Mouse (Mus musculus) brain, adult 2 months (tissue): Measurements from ENCODE around the gene Usp4.

Experiments
- DNase-seq: peaks from one replicate; pipeline ENCODE4 v3.0.0; 2011; ENCODE audit warnings: low read depth, low spot score

Usp4 gene

DNA sequence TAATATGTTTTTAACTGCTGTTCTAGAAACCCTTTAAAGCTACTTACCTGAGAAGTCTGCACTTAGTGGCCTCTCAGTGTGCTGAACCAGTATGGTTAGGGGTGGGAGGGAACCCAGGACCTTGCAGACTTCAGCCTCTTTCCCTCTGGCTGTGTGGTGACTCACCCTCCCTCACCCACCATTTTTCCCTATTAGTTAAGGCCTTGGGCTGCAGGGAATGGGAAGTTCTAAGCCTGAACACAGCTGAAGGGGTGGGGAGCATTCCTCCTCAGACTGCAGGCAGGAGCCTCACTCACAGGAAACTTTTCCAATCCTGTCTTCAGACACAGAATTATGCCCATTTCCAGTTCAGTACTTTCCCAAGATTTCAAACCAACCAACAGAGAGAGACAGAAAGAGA lies 5.9 kb upstream of the Usp4 start:
- DNase-seq, result peak; percentile 26

DNA sequence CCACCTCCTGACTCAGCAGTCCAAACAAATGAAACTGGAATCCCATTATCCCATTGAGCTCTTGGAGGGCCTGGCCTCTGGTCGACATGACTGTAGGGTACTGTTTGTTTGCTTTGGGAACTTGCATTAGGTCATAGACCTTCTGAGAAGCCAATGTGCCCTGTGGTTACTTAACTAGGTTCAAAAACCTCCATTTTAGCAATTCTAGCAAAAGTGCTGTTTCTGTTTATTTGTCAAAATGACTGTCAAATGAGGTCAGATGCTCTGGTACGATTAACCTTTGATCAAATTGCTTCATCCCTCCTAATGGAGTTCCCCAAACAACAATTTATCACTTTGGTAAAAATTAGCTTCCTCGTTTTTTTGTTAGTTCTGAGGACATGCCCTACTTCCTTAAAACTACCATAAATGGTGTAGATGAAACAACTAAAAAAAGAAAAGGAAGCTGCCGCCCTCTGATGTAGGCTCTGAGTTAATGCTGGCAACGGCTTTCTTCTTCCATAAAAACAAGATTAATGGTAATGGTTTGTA lies 5.3 kb upstream of the Usp4 start:
- peak; percentile 45 for DNase-seq

DNA sequence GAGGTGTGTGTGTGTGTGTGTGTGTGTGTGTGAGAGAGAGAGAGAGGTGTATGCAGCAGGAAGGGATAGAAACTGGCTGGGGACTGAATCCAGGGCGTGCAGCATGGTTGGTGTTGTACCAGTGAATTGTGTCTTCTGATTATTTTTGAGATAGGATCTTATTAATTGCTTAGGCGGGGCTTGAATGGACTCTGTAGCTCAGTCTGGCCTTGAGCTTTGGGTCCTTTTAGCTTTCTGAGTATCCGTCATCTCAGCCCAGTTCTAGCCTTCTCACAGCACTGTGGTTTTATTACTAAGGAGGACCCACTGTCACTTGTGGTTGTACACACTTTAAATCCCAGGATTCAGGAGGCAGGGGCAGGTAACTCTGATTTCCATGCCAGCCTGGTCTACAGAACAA lies 4.3 kb upstream of the Usp4 start:
- no peak for DNase-seq

DNA sequence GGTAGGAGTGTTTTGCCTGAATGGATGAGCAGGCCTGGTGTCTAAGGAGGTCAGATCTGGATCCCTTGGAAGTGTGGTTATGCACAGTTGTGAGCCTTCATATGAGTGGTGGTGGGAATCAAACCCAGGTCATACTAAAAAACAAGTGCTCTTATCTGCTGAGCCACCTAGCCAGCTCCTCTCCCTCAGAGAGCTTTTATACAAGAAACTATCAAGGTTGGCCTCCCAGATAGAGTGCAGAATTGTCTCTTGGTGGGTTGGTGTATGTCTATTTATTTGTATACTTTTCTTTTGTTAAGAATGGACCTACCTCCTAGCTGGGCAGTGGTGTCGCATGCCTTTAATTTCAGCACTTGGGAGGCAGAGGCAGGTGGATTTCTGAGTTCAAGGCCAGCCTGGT lies 3.8 kb upstream of the Usp4 start:
- DNase-seq, result no peak

DNA sequence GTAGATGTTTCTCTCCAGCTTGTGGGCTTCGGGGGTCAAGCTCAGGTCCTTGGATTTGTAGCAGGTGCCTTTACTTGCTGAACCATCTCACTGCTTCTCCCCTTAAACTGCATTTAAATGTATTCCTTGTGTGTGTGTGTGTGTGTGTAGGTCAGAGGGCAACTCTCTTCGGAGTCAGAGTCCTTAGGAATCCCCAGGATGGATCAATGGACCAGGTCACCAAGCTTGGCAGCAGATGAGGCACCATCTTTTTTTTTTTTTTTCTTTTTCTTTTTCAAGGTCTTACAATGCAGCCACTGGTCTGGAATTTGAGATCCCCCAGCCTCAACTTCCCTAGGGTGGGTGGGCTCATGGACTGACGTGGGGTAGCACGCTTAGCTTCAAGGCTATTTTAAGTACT lies 3.2 kb upstream of the Usp4 start:
- no peak for DNase-seq

DNA sequence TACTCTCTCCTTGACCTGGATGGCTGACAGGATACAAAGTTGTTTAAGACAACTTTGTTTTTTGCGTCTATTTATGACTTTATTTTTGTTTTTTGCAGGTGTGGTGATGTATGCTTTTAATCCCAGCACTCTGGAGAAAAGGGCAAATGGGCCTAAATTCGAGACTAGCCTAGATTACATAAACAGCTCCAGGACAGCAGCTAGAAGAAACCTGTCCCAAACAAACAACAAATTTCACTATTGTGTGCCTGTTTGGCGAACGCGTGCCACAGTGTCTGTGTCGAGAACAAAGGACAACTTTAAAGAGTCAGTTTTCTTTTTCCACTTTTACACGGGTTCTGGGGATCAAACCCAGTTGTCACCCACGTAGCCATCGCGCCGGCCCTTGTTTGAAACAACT lies 629 bp upstream of the Usp4 start:
- peak; percentile 40 for DNase-seq

DNA sequence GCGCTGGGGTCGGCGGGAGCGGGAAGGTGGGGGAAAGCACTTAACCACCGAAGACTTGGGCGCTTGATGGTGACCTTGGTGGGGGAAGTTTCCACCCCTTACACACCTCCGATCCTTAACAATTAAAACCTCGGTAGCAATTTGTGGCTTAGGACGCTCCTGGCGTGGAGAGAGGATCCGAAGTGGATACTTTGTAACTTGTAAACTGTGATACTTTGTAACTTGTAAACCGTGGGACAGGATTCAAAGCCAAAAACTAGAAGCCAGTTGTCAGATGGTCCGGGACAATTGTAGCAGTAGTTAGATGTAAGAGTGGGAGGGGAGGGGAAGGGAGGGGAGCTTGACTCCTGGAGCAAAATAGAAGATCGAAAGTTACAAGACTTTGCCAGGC lies 632 bp downstream of the Usp4 start:
- DNase-seq, result no peak

DNA sequence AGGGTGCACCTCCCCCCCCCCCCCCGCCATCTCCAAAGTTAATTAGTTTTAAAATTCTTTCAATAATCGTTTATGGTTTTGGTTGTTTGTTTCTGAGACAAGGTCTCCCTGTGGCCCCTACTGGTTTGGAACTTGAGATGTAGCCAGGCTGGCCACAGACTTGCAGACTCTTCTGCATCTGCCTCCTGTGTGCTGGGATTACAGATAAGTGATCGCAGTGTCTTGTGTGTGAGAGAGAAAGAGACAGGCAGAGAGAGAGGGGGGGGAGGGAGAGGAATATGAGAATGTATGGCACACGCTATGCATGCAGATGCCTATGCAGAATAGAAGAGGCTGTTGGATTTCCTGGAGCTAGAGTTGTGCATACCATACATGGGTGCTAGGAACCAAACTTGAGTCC lies 2.1 kb downstream of the Usp4 start:
- no peak for DNase-seq

DNA sequence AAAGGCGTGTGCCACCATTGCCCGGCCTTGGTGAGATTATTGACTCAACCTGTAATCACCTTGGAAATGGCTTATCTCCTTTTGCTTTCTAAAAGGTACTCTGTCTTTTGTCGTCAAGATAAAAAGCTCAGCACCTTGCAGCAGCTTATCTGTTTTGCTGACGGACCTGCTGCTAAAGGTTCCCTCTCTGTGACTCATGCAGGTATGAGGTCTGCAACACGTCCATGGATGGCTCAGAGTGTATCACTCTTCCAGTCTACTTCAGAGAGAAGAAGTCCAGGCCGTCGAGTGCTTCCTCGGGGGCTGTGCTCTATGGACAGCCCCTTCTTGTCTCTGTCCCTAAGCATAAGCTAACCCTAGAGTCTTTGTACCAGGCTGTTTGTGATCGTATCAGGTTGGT lies 30.6 kb downstream of the Usp4 start:
- no peak for DNase-seq

DNA sequence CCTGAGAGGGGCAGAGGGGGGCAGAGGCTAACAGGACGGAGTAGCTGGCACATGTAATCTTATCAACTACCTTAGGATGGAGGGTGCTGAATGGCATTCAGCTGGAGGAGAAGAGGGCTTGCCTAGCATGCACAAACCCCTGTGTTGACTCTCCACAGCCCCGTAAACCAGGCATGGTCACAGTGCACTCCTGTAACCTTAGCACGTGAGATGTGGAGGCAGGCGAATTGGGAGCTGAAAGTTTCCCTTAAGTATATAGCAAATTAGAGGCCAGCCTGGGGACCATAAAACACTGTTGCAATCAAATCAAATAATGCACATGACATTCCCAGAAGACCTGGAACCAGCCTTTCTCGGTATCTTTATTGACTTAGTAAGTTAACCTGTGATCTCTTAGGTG lies 31.1 kb downstream of the Usp4 start:
- no peak for DNase-seq

DNA sequence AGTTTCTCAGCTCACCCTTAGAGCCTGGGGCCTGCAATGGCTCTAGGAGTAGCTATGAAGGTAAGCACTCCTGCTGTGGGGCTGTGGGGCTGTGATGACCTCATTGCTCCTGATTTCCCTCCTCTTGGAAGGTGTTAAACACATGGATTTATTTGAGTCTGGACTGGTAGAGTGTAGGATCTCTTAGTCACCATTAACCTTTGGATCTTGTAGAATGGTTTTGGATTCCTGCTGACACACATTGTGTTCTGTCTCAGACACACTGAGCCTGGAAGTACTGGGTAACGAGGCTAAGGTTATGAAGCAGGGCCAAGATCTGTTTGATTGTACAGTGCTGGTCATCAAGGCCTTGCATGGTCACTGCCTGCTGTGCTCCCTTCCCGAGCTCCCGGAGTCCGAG lies 31.6 kb downstream of the Usp4 start:
- no peak for DNase-seq

DNA sequence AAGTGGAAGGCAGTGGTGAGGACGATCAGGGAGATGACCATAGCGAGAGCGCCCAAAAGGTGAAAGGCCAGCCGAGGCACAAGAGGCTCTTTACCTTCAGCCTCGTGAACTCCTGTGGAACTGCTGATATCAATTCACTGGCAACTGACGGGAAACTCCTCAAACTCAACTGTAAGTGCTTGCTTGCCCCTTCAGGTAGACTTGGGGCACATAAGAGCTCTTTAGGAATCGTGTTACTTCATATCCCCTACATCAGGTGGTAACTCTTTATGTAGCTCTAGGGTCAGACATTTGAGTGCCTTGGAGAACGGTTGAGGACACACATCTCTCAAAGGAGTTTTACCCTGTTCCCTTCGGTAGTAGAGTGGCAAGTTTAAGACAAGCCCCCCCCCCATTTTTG lies 33.7 kb downstream of the Usp4 start:
- no peak for DNase-seq

DNA sequence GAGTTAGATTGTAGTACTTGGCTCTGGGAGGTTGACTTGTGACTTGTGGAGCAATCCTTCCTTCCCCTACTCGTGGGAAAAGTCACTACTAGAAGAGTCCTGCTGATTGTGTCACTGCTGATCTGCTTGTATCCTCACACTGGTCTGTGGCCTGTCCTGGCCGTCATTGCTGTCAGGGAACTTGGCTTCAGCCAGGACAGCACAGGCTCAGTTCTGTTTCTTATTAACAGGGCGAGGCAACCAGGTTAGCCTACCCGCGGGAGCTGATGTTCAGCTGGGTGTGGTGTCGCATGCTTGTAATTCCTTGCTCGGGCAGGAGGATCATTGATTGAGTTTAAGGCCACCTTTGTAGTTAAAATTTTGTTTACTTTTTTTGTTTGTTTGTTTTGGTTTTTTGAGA lies 37.4 kb downstream of the Usp4 start:
- DNase-seq, result no peak

DNA sequence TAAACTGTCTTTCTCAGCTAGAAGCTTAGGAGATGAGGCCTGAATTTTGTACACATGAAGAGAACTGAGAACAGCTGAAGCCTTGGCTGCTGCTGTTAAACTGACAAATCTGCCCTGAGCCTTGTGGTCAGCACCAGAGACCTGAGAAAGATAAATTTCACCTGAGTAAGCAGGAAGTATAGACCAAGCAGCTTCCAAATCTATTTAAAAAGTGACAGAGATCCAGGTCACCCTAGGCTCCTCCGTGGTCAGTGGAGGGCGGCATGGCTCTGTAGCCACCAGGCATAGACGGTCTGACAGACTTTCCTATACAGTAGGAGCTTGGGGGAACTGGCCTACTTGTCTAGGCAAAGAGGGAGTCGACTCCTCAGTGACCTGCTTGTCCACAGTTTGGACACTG lies 39.2 kb downstream of the Usp4 start:
- no peak for DNase-seq

DNA sequence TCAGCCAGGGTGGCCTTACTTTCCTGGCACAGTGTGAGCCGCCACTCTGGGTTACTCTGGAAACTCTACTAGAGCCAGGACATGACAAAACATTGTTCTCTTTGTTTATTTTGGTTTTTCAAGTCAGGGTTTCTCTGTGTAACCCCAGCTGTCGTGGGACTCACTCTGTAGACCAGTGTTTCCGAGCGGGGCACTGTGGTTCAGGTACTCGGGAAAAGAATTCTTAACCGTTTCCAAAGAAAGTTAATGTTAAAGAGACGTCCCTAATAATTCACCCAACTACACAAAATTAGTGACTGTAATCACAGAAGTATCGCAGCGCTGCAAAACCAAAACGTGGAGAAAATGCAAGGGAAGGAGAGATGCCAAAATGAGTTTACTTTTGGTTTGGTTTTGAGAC lies 40.9 kb downstream of the Usp4 start:
- DNase-seq, result no peak

DNA sequence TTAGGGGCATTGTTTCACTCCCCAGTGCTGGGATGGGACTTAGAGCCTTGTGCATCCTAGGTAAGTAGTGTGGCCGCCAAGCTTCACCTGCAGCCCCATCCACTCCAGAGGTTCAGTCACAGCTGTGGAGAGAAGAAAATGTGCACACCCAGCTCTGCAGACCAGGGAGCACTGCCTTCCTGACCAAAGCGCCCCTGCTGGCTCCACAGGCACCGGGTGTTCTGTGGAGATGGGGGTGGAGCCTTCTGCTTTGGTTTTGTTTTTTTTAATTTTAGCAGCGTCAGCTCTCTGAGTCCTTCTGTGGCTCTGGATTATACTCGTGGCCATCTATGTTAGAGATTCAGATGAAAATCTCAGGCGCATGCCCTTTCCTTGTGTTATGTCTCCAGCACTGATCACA lies 41.6 kb downstream of the Usp4 start:
- peak; percentile 40 for DNase-seq

DNA sequence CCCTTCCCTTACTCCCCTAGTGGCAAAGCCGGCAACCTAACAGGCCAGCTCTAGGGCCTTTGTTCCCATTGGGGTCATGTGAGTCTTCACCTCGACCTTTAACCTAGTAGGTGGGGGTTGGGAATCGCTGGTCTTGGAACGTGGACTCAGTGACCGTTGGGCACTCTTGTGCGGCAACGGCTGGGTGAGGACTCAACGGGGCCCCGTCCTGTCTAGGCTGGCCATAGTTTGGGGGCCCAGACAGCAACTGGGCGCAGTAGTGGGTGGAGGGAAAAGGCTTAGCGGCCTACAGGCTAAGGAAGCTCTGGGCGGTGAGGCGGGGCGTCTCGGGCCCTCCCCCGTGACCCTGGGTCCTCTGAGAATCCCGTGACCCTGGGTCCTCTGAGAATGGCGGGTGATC lies 45.0 kb downstream of the Usp4 start, which contains the start of gene 1700102P08Rik:
1700102P08Rik (plus strand) TSS at position 130 of the 400 bp plus-strand sequence.
- no peak for DNase-seq

DNA sequence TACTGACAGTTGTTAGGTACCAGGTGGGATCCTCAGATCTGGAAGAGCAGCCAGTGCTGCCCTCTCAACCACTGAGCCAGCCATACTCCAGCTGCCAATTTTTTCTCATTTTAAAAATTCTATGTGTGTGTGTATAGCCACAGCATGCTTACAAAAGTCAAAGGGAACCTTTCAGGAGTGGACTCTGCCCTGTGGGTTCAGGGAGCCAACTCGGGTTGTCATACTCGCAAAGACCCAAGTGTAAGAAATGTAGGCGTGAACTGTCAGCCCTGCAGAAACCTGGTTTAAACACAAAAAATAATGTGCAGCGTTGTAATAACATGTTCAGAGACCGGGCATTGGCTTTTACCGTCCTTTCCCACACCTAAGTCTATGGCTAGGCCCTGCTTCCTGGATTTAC lies 46.5 kb downstream of the Usp4 start:
- no peak for DNase-seq

DNA sequence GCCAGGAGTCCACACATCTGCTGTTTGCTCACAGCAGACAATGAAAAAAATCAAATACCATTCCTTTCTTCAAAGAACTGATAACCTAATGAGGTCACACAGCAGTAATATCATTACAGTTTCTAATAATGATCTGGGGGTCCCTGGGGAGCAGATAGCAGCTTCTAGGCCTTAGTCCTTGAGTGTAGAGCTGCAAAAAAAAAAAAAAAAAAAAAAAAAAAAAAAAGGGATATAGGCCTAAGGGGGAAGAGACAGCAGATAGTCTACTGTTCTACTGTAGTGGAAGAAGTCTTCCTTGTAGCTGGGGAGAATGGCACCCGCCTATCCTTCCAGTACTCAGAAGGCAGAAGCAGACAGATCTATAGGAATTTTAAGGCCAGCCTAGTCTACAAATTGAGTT lies 47.8 kb downstream of the Usp4 start:
- DNase-seq, result no peak

DNA sequence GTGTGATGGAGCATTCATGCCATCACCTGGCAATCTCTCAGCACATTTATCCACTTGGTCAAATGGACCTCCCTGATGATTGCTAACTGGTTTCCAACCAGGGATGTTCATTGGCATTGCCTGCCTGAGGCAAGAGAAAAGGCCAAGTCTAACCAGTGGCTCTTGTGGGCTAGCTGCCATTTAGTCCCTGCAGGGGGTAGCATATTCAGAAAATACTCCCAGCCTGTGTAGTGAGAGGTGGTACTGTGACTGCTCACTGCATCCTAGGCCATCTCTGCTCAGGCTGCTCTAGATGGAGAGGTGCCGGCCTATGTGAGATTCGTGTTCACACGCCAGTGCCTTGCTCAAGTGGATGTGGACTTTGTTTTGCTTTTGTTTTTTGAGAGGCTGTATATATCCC lies 50.7 kb downstream of the Usp4 start:
- DNase-seq, result no peak

DNA sequence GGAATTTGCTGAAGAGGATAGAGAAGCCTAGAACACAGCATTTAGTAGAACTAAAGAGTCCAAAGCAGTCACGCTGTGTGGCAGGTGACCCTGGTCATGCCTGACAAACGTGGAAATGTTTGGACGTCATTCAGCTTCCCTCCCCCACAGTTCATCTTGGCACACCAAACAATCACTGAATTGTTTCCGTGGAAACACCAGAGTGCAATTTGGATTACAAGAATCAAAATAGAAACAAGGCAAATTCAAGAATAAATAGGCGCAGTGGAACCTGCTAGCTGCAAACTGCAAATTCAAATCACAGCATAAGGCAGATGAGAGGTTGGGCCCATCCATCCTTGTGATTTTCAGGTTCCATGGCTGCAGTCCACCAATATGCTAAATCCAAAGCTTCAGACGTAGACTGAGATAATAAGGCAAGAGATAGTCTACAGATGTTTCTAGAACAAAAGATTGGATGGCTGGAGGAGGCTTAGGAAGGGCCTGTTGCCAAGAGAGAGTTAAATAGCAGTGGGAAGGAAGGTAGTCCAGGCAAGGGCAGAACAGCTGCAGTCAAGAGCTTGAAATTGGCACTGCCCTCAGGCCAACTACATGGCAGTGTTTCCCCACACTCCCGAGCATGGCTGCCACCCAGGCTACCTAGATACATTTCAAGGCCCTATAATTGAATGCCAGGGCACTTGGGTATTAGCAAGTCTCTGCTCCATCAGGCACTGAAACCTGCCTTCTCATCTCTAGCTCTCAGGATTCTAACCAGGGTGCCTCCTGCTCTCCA lies 53.7 kb downstream of the Usp4 start:
- peak; percentile 88 for DNase-seq

DNA sequence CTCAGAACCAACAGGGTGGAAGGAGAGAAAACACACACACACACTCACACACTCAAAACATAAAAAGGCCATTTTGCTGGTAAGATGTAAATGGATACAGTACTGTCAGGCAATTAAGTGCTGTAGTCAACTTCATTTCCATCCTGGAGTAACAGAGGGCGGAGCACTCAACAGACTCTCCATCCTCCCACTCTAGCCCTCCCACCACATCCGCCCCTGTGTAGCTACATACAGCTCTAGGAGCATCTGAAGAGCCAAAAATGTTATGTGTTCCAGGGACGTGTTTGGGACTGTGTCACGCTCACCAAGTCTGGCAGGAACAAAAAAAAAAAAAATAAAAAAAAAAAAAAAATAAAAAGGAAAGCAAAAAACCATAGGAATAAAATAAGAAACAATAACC lies 55.4 kb downstream of the Usp4 start:
- peak; percentile 83 for DNase-seq

DNA sequence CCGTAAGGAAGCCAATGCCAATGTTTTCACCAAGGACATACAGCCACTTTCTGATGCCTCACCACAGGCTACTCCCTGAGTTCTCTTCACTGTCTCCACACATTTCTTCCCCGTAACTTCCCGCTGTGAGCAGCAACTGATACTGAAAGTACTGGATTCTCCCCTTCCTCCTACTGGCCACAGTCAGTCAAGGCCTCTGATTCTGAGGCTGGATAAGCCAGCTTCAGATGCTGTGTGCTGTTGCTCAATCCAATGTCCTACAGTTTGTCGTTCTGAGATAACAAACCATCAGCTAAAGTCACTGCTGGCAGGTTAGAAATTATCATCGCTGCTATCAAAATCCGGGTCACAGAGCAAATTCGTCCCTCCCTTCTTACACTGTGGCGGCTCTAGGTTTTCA lies 56.8 kb downstream of the Usp4 start:
- no peak for DNase-seq

DNA sequence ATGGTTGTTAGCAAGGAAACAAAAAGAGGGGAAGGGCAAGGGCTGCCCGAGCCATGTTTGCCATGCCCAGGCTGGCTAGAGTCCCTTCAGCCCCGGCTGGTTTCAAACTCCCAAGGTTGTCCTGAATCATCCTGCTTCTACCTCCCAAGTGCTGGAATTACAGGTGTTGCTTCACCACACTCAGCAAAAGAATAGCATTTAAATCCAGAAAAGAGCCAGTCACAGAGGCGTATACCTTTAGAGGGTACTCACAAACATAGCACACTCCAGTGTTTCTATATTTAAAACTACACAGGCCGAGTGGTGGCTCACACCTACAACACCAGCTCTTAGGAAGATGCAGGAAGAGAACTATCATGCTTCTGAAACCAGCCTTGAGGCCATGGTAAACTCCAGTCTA lies 61.9 kb downstream of the Usp4 start:
- peak; percentile 14 for DNase-seq
